Mouse (Mus musculus): Measurements from ENCODE around the gene Ccnd2. TPM values are rescaled to one million over a fixed set of nuclear protein-coding genes. Genes with fewer than 3 reads are reported as not detected.

Ccnd2 gene
- polyA plus RNA-seq, 1 experiment from 2014 or later: 158 TPM

DNA sequence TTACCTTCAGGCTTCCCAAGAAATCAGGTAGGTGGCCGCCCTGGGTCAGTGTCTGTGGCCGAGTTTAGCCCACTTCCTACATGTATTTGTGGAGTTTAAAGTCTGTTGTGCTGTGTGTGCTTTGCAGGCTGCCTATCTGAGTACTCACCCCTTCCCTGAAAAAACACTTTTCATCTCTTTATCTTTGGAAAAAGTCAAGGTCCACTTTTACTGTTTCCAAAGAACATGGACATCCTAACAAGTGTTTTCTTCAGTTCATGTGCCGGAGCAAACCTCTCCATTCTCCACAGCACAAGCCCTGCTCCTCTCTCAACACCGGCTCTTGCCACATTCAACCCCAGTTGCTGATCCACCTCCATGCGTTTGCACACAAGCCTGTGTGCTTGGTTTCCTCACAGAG lies 29.0 kb downstream of the Ccnd2 start:
- Histone ChIP-seq H3K36me3 (peaks cover 4% of the 10 kb centered on the region; the same call in 1 of the 2 replicates), H3K4me3 (no peak overlapping the region), H3K27me3 (no peaks in the 10 kb centered on the region), H3K9ac (no peak overlapping the region), H3K27ac (replicated peaks) (no peak overlapping the region), H3K9me3 (no peaks in the 10 kb centered on the region), H3K4me1 (replicated peaks) (no peaks in the 10 kb centered on the region), H3K4me2 (no peak overlapping the region)
- WGBS: 86% methylated on average over 5 of the region's 5 CpGs
- ATAC-seq (ENCODE audit: low read depth): no peak

DNA sequence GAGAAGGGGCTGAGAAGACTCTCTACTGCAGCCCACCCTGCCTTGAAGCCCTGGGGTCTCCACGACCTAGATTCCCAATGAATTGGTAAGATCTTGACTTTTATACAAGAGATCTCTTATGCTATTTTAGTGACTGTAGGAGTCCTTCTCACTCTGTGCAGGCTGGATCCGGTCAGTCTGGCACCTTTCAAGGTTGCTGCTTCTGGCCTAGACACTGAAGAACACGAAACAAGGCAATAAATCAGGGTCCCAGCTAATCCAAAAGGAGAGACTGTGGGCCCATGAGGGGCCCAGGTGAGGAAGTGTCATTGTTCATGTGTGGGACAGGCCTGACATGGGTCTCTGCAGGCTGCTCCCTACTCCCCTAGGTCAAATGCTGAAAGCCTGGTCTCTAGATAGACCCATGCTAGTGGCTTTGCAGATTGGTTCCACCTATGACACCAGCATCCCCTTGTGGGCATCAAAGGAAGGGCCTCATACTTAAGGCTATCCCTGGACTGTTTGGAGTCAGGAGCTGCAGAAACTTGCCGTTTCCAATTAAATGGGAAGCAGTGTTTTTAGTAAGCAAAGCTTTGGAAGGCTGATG lies 29.7 kb downstream of the Ccnd2 start:
- H3K9ac ChIP-seq: no peak overlapping the region
- no peak for ATAC-seq (ENCODE audit: low read depth)
- no peak overlapping the region for H3K4me2 ChIP-seq
- no peak overlapping the region for H3K4me3 ChIP-seq
- H3K27ac ChIP-seq (replicated peaks): no peak overlapping the region
- H3K36me3 ChIP-seq: no peaks in the 10 kb centered on the region
- no peaks in the 10 kb centered on the region for H3K9me3 ChIP-seq
- no peaks in the 10 kb centered on the region for H3K4me1 ChIP-seq (replicated peaks)
- H3K27me3 ChIP-seq: no peaks in the 10 kb centered on the region
- 78% methylated on average over 4 of the region's 4 CpGs for WGBS

DNA sequence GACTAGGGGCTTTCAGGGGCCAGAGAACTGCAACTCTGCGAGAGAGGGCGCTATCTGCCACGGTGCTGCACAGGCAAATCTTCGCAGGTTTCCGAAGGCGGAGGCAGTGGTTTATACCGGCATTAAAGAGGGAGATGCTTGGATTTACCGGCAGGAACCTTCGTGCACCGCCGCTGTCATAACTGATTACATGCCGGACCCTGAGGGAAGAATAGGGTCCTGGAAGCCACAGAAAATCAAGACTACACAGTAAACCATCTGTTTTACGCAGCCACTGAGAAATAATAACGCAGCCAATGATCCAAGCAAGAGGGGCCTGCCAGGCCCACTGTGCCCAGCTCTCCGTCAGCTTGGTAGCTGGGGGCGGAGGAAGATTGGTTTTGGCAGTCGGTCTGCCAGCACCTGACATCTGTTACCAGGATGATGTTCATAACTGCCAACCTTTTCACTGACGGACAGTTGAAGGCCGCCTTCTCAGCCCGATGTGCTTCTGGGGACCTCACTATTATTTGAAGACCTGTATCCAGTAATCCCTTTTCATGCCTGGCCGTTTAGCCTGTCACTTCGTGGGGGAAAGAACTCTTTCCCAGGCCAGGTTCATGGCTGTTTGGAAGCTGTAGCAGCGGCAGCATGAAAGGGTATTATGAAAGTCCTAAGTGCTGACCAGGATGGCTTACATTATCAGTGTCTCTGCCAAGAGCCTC lies 37.1 kb downstream of the Ccnd2 start:
- Histone ChIP-seq H3K27me3 (no peaks in the 10 kb centered on the region; the same call in 1 of the 2 replicates), H3K36me3 (no peaks in the 10 kb centered on the region), H3K9me3 (no peaks in the 10 kb centered on the region), H3K27ac (replicated peaks) (no peak overlapping the region), H3K4me2 (no peak overlapping the region), H3K4me1 (replicated peaks) (0 out of 2 replicates have a peak, but pooled peaks cover under 1% of the 10 kb centered on the region), H3K9ac (no peak overlapping the region), H3K4me3 (no peak overlapping the region)
- peak; percentile 15; the same call in 1 of the 2 replicates for ATAC-seq (ENCODE audit: low read depth)
- WGBS: 59% methylated on average over 23 of the region's 23 CpGs

DNA sequence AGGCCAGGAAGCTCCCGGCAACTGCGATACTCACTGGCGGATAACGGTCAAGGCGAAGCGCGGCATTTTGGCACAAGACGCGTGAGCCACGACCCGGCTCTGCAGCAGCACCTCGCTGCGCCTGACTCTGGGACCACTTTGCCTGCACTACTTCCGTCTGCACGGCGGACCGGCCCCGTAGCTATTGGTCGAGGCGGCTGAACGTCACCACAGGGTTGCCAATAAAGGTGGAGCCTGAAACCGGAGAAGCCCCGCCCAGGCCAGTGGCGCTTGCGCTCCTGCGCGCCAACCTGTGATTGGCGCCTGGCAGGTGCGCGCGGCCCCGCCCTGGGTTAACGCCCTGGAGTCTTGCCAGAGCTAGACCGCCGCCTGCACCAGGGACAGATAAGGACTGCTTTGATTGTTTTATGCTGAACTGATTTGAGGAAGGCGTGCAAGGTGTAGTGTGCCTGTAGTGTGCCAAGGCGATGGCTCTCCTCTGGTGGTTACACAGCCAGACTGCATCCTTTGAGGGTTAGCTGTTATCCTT lies 42.5 kb downstream of the Ccnd2 start, which contains the start of gene Tigar:
Gene Tigar, minus strand, starts transcription at position 156 of the 529 bp plus-strand sequence.
- H3K9me3 ChIP-seq: no peaks in the 10 kb centered on the region
- WGBS: under 1% methylated on average over 37 of the region's 37 CpGs
- H3K9ac ChIP-seq: peak within 1 kb of the TSS; percentile 78

DNA sequence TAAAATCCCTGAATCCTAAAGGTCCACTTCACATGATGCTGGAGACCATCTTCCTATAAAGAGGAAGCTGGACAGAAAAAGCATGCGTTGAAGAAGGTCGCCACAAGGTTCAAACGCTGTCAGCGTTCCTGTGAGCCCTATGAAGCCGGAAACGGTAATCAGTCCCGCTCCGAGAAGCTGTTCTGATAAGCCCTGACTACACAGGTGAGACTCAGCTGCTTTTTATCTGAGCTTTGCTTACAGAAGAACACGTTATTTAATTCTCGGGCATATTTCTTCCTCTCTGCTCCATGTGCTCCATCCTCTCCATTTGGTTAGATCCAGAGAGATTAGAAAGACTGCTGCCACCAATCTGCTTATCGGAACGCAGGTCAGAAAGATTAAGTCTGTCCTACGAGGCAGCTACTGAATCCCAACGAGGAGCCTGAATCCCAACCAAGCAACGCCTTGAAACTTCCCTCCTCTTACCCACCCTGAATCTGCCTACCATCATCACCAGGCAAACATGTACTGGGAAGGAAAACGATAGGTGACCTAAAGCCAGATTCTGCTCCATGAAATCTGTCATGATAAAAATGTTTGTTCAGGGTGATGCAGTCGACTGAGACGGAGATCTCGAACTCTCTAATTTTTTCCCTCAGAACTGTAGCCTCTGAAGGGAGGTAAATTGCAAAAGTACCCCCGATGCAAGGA lies 43.5 kb downstream of the Ccnd2 start:
- Histone ChIP-seq H3K4me2 (peak overlapping the region; percentile 89), H3K4me3 (peak overlapping the region; percentile 62), H3K9ac (peak overlapping the region; percentile 78), H3K9me3 (no peaks in the 10 kb centered on the region), H3K36me3 (peaks cover 5% of the 10 kb centered on the region; the same call in 1 of the 2 replicates), H3K4me1 (replicated peaks) (peaks cover 22% of the 10 kb centered on the region), H3K27ac (replicated peaks) (no peak overlapping the region), H3K27me3 (no peaks in the 10 kb centered on the region)
- 53% methylated on average over 20 of the region's 20 CpGs for WGBS
- no peak for ATAC-seq (ENCODE audit: low read depth)

More for the DNA sequence above, 42.5 kb downstream of the Ccnd2 start, which contains the start of gene Tigar:
- Histone ChIP-seq H3K4me2 (peak within 1 kb of the TSS; percentile 89), H3K4me3 (peak within 1 kb of the TSS; percentile 62), H3K36me3 (no peaks in the 10 kb centered on the region), H3K27me3 (no peaks in the 10 kb centered on the region), H3K27ac (replicated peaks) (no peak within 1 kb of the TSS; the same call in 1 of the 2 replicates), H3K4me1 (replicated peaks) (peaks cover 22% of the 10 kb centered on the region)
- ATAC-seq (ENCODE audit: low read depth): peak; percentile 100

DNA sequence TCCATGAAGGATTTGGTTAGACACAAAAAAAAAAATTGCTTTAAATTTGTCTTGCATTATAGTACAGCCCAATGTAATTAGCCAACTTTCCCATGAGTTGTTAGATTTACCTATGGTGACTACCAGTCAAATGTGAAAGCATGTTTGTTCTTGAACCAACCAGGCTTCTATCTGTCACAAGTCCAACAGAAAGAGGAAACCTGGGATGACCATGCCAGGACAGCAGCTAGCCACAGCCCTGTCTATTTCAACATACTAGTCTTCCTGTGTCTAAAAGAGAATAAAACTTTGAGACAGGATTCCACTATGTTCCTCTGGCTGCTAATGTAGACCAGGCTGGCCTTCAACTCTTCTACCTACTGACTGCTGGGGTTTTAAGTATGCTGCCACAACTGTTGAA lies 44.6 kb downstream of the Ccnd2 start:
- no peak overlapping the region for H3K4me2 ChIP-seq
- H3K27ac ChIP-seq (replicated peaks): no peak overlapping the region
- H3K4me3 ChIP-seq: no peak overlapping the region
- H3K27me3 ChIP-seq: no peaks in the 10 kb centered on the region
- peaks cover 22% of the 10 kb centered on the region for H3K4me1 ChIP-seq (replicated peaks)
- no peak for ATAC-seq (ENCODE audit: low read depth)
- peaks cover 11% of the 10 kb centered on the region; the same call in 1 of the 2 replicates for H3K36me3 ChIP-seq
- H3K9ac ChIP-seq: no peak overlapping the region
- H3K9me3 ChIP-seq: no peaks in the 10 kb centered on the region

DNA sequence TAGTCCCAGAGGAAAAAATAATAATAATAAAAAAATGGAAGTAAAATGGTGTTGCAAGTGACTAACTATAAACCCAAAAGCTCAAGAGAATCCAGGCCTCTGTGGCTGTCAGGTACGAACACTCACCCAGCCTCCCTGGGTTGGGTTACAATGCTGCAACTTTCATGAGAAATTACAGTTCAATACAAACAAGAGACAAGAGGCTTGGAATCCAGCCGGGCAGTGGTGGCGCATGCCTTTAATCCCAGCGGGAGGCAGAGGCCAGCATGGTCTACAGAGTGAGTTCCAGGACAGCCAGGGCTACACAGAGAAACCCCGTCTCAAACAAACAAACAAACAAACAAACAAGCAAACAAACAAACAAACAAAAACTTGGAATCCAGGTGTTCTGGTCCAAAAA lies 45.3 kb downstream of the Ccnd2 start:
- no peaks in the 10 kb centered on the region for H3K27me3 ChIP-seq
- no peak overlapping the region for H3K4me3 ChIP-seq
- H3K9ac ChIP-seq: no peak overlapping the region
- H3K27ac ChIP-seq (replicated peaks): no peak overlapping the region
- WGBS: 52% methylated on average over 5 of the region's 5 CpGs
- ATAC-seq (ENCODE audit: low read depth): no peak
- H3K9me3 ChIP-seq: no peaks in the 10 kb centered on the region
- H3K4me1 ChIP-seq (replicated peaks): peaks cover 22% of the 10 kb centered on the region
- H3K4me2 ChIP-seq: no peak overlapping the region
- H3K36me3 ChIP-seq: peaks cover 11% of the 10 kb centered on the region; the same call in 1 of the 2 replicates

DNA sequence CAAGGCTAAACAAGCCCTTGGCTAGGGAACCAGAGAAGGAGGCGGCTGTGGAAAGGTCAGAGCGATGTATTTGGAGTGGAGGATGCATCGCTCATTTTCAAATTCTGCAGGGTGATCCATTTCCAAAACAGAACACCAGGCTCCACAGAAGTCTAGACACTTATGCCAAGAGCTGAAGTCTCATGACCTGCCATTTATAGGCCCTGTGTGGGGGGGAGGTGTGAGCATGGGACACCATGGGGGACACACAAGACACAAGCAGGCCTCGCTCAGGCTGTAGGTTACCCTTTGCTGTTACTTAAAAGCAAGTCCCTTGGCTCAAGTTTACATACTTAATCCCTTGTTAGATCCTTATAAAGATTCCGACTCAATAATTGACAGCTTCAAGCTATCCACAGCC lies 45.8 kb downstream of the Ccnd2 start:
- peaks cover 22% of the 10 kb centered on the region for H3K4me1 ChIP-seq (replicated peaks)
- H3K27ac ChIP-seq (replicated peaks): no peak overlapping the region
- H3K36me3 ChIP-seq: peaks cover 15% of the 10 kb centered on the region
- no peaks in the 10 kb centered on the region for H3K27me3 ChIP-seq
- no peak overlapping the region for H3K4me2 ChIP-seq
- WGBS: 85% methylated on average over 5 of the region's 5 CpGs
- ATAC-seq (ENCODE audit: low read depth): no peak
- no peak overlapping the region for H3K9ac ChIP-seq
- H3K9me3 ChIP-seq: no peaks in the 10 kb centered on the region
- H3K4me3 ChIP-seq: no peak overlapping the region

DNA sequence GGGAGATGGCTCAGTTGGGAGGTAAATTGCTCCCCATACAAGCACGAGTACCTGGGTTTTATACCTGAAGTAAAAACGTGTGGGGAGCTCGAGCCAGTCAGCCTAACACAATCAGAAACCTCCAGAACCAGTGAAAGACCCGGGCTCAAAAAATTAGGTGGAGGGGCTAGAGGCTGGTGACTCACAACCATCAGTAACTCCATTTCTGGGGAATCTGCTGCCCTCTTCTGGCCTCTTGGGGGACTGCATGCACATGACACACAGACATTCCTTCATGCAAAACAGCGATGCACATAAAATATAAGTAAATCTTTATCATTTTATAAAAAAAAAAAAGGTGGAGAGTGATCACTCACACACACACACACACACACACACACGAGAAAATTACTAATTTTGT lies 46.9 kb downstream of the Ccnd2 start:
- 75% methylated on average over 6 of the region's 6 CpGs for WGBS
- H3K27me3 ChIP-seq: no peaks in the 10 kb centered on the region
- no peak overlapping the region for H3K4me2 ChIP-seq
- no peaks in the 10 kb centered on the region for H3K9me3 ChIP-seq
- H3K4me3 ChIP-seq: no peak overlapping the region
- ATAC-seq (ENCODE audit: low read depth): no peak
- H3K27ac ChIP-seq (replicated peaks): no peak overlapping the region
- no peak overlapping the region for H3K9ac ChIP-seq
- H3K4me1 ChIP-seq (replicated peaks): peaks cover 22% of the 10 kb centered on the region
- peaks cover 24% of the 10 kb centered on the region for H3K36me3 ChIP-seq

DNA sequence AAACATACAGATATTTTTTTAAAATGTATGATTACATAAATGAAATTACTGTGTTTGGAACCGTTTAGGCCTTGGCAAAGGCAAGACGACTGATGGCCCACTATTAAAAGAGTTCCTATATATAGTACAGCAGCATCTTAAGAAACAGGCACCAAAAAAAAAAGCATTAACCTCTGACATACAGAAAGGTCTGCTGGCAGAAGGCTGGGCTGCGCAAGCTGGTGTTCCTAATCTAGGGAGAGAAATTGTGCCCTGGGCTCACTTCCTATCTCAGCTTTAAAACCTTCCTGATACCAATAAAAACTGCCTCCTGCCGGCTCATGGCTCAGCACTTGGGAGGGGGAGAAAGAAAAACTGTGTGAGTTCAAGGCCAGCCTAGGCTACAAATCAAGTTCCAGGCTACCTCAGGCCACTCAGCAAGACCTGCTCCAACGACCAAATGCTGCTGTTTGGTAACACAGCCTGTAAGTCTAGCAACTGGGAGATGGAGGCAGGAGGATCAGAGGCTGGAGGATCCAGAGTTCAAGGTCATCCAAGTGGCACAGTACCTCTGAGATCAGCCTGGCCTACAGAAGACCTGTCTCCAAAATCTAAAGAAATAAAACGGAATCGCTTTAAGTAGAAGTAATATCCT lies 47.5 kb downstream of the Ccnd2 start:
- WGBS: 84% methylated on average over 7 of the region's 7 CpGs
- peaks cover 24% of the 10 kb centered on the region for H3K36me3 ChIP-seq
- no peak overlapping the region for H3K27ac ChIP-seq (replicated peaks)
- no peak overlapping the region for H3K4me2 ChIP-seq
- H3K9ac ChIP-seq: no peak overlapping the region
- ATAC-seq (ENCODE audit: low read depth): no peak
- H3K4me1 ChIP-seq (replicated peaks): peaks cover 19% of the 10 kb centered on the region
- no peaks in the 10 kb centered on the region for H3K27me3 ChIP-seq
- H3K4me3 ChIP-seq: no peak overlapping the region
- no peaks in the 10 kb centered on the region for H3K9me3 ChIP-seq

DNA sequence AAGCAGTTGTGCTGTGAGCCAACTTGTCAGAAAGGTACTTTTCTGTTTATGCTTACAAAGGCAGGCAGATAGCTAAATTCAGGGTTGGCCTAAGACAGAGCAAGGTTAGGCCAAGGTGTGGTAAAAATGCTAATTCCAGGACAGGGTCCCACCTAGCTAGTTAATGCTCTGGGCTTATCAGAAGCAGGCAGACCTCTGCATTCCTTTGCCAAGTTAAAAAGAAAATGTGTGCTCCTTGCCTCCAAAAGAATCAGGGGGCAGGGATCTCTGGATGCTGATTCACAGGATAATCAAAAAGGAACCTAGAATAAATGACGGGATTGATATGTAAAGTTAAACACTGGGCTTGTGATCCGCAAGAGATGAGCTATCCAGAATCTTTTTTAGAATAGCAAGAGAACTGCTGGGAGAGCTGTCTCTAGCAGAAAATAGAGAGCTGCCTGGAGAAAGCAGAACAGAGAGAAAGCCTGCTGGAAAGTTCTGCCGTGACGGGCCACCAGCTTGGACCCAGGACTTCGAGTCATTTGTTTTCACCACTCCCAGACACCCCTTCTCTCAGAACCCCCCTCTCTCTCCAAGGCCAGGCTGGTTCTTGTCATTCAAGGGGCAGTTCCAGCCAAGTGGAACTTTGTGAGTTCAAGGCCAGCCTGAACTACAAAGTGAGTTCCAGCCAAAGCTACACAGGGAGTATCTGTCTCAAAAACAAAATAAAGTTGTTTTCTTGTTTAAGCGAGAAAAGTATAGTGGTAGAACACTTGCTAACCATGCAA lies 48.3 kb downstream of the Ccnd2 start:
- Histone ChIP-seq H3K36me3 (peaks cover 24% of the 10 kb centered on the region), H3K4me2 (no peak overlapping the region), H3K9ac (no peak overlapping the region), H3K9me3 (no peaks in the 10 kb centered on the region), H3K4me1 (replicated peaks) (peaks cover 16% of the 10 kb centered on the region), H3K27ac (replicated peaks) (no peak overlapping the region), H3K27me3 (no peaks in the 10 kb centered on the region), H3K4me3 (no peak overlapping the region)
- WGBS: 91% methylated on average over 6 of the region's 6 CpGs
- ATAC-seq (ENCODE audit: low read depth): no peak
